Mouse (Mus musculus): ENCODE results near the gene Ciapin1. TPM values are rescaled to one million over a fixed set of nuclear protein-coding genes. Genes with fewer than 3 reads are reported as not detected.

Gene Ciapin1
- polyA plus RNA-seq, 1 experiment from 2014 or later, result 95.1 TPM

DNA sequence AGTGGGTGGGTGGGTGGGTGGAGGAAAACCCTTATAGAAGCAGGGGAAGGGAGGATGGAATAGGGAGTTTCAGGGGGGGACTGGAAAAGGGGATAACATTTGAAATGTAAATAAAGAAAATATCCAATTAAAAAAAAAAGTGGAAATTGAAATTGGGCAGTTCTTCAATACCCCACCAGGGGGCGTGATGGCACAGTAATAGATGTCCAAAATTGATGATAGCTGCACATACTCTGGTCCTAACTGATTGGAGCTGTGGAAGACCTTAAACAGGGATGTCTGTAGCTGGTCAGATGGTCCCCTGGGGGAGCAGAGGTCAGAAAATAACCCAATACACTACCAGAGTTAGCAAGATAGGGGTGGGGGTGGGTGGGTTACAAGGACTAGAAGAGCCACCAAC, 23.6 kb downstream of the Ciapin1 start:
- Histone ChIP-seq H3K9me3 (ENCODE audit: control insufficient read depth) (no peaks in the 10 kb centered on the region), H3K27ac (ENCODE audit: low read depth, low read length) (no peak overlapping the region), H3K36me3 (ENCODE audit: control insufficient read depth, insufficient read depth) (no peaks in the 10 kb centered on the region), H3K4me1 (replicated peaks; ENCODE audit: control insufficient read depth, insufficient read depth, low read length) (no peaks in the 10 kb centered on the region), H3K4me2 (replicated peaks; ENCODE audit: low read depth) (no peak overlapping the region), H3K9ac (ENCODE audit: low read depth, low read length) (no peak overlapping the region), H3K4me3 (ENCODE audit: low read depth, low read length) (no peak overlapping the region), H3K27me3 (replicated peaks; ENCODE audit: control insufficient read depth, insufficient read depth, low read length) (no peaks in the 10 kb centered on the region)
- no peak for ATAC-seq
- WGBS, result 0% methylated on average over 1 of the region's 1 CpGs
- peak; percentile 73 for TF ChIP-seq CTCF (IDR thresholded peaks at IDR 0.05; ENCODE audit: low read depth)

DNA sequence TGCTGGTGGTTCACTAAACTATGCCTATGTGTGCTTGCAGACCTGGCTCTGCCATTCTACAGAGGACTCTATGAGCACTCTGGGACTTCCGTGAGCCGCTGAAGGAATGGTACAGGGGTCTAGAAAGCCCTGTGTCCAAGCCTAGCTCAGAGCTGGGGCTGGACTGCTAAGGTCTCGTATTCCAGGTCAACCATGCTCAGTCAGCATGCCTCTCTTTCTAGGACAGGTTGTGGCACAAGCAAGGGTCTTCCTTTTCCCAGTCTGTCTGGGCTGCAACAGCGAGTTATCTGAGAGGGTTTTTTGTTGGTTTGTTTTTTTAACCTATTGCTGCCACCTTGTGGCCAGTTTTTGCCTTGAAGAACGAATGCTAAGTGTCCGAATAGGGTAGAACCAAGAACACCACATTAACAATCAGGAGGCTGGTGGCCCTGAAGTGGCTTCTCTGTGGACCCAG, 25.5 kb downstream of the Ciapin1 start:
- peak; percentile 28; the same call in 1 of the 2 replicates for ATAC-seq
- no peaks in the 10 kb centered on the region for H3K4me1 ChIP-seq (replicated peaks; ENCODE audit: control insufficient read depth, insufficient read depth, low read length)
- H3K9ac ChIP-seq (ENCODE audit: low read depth, low read length), result no peak overlapping the region
- H3K27me3 ChIP-seq (replicated peaks; ENCODE audit: control insufficient read depth, insufficient read depth, low read length), result no peaks in the 10 kb centered on the region
- peak; percentile 77 for TF ChIP-seq CTCF (IDR thresholded peaks at IDR 0.05; ENCODE audit: low read depth)
- no peak overlapping the region for H3K4me2 ChIP-seq (replicated peaks; ENCODE audit: low read depth)
- H3K9me3 ChIP-seq (ENCODE audit: control insufficient read depth), result no peaks in the 10 kb centered on the region
- H3K4me3 ChIP-seq (ENCODE audit: low read depth, low read length), result no peak overlapping the region
- 32% methylated on average over 6 of the region's 6 CpGs for WGBS
- H3K36me3 ChIP-seq (ENCODE audit: control insufficient read depth, insufficient read depth), result no peaks in the 10 kb centered on the region
- H3K27ac ChIP-seq (ENCODE audit: low read depth, low read length), result no peak overlapping the region

DNA sequence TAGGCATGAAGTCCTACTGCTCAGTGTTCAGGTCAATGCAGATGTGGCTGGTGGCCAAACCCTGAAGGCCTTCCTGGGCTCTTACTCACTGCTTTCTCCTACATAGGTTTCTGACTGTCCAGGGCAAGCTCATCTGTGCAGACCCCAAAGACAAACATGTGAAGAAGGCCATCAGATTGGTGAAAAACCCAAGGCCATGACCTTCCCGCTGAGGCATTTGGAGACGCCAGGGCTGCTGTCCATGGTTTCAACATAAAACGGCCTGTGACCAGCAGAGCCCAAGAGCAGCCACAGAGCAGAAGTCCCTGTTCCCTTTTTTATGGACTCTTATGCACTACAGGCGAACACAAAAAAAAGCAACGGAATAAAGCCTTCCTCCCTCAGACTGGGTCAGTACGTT, 26.5 kb downstream of the Ciapin1 start:
- TF ChIP-seq CTCF (IDR thresholded peaks at IDR 0.05; ENCODE audit: low read depth), result no peak
- no peak overlapping the region for H3K9ac ChIP-seq (ENCODE audit: low read depth, low read length)
- H3K36me3 ChIP-seq (ENCODE audit: control insufficient read depth, insufficient read depth), result no peaks in the 10 kb centered on the region
- H3K4me1 ChIP-seq (replicated peaks; ENCODE audit: control insufficient read depth, insufficient read depth, low read length), result no peaks in the 10 kb centered on the region
- H3K9me3 ChIP-seq (ENCODE audit: control insufficient read depth), result no peaks in the 10 kb centered on the region
- no peak overlapping the region for H3K4me3 ChIP-seq (ENCODE audit: low read depth, low read length)
- H3K27me3 ChIP-seq (replicated peaks; ENCODE audit: control insufficient read depth, insufficient read depth, low read length), result no peaks in the 10 kb centered on the region
- ATAC-seq, result no peak
- no peak overlapping the region for H3K4me2 ChIP-seq (replicated peaks; ENCODE audit: low read depth)
- H3K27ac ChIP-seq (ENCODE audit: low read depth, low read length), result no peak overlapping the region
- WGBS, result 73% methylated on average over 6 of the region's 6 CpGs

DNA sequence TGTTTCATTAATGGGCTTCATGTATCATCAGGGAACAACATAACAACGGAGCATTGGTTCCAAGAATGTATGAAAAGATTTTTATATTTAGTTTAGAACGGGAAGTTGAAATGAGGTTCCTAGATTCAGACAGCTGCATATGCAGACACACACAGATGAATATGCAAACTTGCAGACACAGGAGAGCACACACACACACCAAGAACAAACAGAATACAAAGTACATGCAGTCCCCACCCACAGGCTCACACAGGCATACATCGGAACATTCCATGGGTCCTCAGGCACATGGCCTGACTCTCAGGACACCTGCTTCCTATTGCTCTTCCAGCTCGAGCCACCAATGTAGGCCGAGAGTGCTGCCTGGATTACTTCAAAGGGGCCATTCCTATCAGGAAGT, 27.3 kb downstream of the Ciapin1 start:
- no peaks in the 10 kb centered on the region for H3K36me3 ChIP-seq (ENCODE audit: control insufficient read depth, insufficient read depth)

DNA sequence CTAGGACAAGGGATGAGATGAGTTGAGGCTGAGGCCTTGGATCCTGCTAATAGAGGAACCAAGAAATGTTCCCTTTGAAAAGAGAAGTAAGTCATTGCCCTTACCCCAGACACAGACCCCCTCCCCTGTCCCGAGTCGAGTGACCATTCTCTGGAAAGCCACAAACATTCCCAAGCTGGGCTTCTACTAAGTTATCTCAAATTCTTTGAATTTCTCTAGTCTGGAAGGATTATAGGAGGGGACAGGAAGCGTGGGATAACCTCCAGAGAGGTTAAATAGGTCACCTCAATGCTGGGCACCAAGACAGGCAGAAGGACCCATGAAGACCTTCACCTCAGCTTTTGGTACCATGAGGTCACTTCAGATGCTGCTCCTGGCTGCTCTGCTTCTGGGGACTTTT, 28.0 kb downstream of the Ciapin1 start, which contains the start of gene Ccl17:
Gene Ccl17 (plus strand): TSS at position 301 of the 400 bp plus-strand sequence.
- TF ChIP-seq CTCF (IDR thresholded peaks at IDR 0.05; ENCODE audit: low read depth), result no peak
- Histone ChIP-seq H3K9ac (ENCODE audit: low read depth, low read length) (no peak within 1 kb of the TSS), H3K9me3 (ENCODE audit: control insufficient read depth) (no peaks in the 10 kb centered on the region), H3K4me2 (replicated peaks; ENCODE audit: low read depth) (no peak within 1 kb of the TSS), H3K27ac (ENCODE audit: low read depth, low read length) (no peak within 1 kb of the TSS), H3K4me3 (ENCODE audit: low read depth, low read length) (no peak within 1 kb of the TSS), H3K27me3 (replicated peaks; ENCODE audit: control insufficient read depth, insufficient read depth, low read length) (no peaks in the 10 kb centered on the region), H3K36me3 (ENCODE audit: control insufficient read depth, insufficient read depth) (no peaks in the 10 kb centered on the region), H3K4me1 (replicated peaks; ENCODE audit: control insufficient read depth, insufficient read depth, low read length) (no peaks in the 10 kb centered on the region)
- 37% methylated on average over 3 of the region's 3 CpGs for WGBS
- no peak for ATAC-seq

More for the DNA sequence above, 27.3 kb downstream of the Ciapin1 start:
- no peak for ATAC-seq
- TF ChIP-seq CTCF (IDR thresholded peaks at IDR 0.05; ENCODE audit: low read depth), result no peak
- Histone ChIP-seq H3K27ac (ENCODE audit: low read depth, low read length) (no peak overlapping the region), H3K9ac (ENCODE audit: low read depth, low read length) (no peak overlapping the region), H3K27me3 (replicated peaks; ENCODE audit: control insufficient read depth, insufficient read depth, low read length) (no peaks in the 10 kb centered on the region), H3K4me3 (ENCODE audit: low read depth, low read length) (no peak overlapping the region), H3K9me3 (ENCODE audit: control insufficient read depth) (no peaks in the 10 kb centered on the region), H3K4me1 (replicated peaks; ENCODE audit: control insufficient read depth, insufficient read depth, low read length) (no peaks in the 10 kb centered on the region), H3K4me2 (replicated peaks; ENCODE audit: low read depth) (no peak overlapping the region)
- WGBS, result 64% methylated on average over 5 of the region's 5 CpGs

DNA sequence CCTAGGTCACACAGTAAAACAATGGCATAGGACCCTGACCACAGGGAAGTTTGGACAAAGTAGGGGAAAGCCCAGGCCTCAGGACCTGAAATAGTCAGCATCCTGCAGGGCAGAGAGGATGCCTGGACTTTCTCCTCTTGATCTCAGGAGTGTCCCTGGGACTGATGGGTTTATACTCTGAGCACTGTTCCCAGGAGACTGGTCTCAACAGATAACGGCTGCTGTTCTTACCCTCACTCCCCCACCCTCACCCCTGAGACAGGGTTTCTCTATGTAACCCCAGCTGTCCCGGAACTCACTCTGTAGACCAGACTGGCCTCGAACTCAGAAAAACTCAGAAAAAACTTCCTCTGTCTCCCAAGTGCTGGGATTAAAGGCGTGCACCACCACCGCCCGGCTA, 29.8 kb downstream of the Ciapin1 start:
- ATAC-seq, result no peak
- WGBS, result 82% methylated on average over 6 of the region's 6 CpGs
- TF ChIP-seq CTCF (IDR thresholded peaks at IDR 0.05; ENCODE audit: low read depth), result no peak

DNA sequence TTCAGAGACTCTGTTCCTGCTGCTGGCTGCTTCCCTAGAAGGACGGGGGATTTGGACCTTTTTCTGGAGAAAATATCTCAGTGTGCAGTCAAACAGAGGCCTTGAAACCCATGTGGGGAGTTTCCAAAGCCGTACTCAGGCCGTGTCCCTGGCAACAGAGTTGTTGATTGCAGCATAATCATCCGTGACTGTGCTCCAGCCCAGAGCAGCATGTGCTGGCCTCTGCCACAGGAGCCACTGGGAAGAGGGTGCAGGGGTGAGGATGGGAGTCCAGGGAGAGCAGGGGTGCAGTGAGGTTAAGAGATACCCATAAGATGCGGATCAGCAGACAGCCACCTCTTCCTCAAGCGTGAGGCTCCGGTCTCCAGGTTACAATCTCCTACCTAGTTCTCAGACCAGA, 30.7 kb downstream of the Ciapin1 start:
- no peaks in the 10 kb centered on the region for H3K4me1 ChIP-seq (replicated peaks; ENCODE audit: control insufficient read depth, insufficient read depth, low read length)
- no peak for ATAC-seq
- H3K27ac ChIP-seq (ENCODE audit: low read depth, low read length), result no peak overlapping the region
- H3K27me3 ChIP-seq (replicated peaks; ENCODE audit: control insufficient read depth, insufficient read depth, low read length), result no peaks in the 10 kb centered on the region
- H3K4me2 ChIP-seq (replicated peaks; ENCODE audit: low read depth), result no peak overlapping the region
- no peaks in the 10 kb centered on the region for H3K36me3 ChIP-seq (ENCODE audit: control insufficient read depth, insufficient read depth)
- no peak overlapping the region for H3K4me3 ChIP-seq (ENCODE audit: low read depth, low read length)
- WGBS, result 56% methylated on average over 7 of the region's 7 CpGs
- TF ChIP-seq CTCF (IDR thresholded peaks at IDR 0.05; ENCODE audit: low read depth), result no peak
- no peaks in the 10 kb centered on the region for H3K9me3 ChIP-seq (ENCODE audit: control insufficient read depth)
- H3K9ac ChIP-seq (ENCODE audit: low read depth, low read length), result no peak overlapping the region

More for the DNA sequence above, 29.8 kb downstream of the Ciapin1 start:
- Histone ChIP-seq H3K27me3 (replicated peaks; ENCODE audit: control insufficient read depth, insufficient read depth, low read length) (no peaks in the 10 kb centered on the region), H3K4me1 (replicated peaks; ENCODE audit: control insufficient read depth, insufficient read depth, low read length) (no peaks in the 10 kb centered on the region), H3K4me2 (replicated peaks; ENCODE audit: low read depth) (no peak overlapping the region), H3K27ac (ENCODE audit: low read depth, low read length) (no peak overlapping the region), H3K36me3 (ENCODE audit: control insufficient read depth, insufficient read depth) (no peaks in the 10 kb centered on the region), H3K4me3 (ENCODE audit: low read depth, low read length) (no peak overlapping the region), H3K9ac (ENCODE audit: low read depth, low read length) (no peak overlapping the region), H3K9me3 (ENCODE audit: control insufficient read depth) (no peaks in the 10 kb centered on the region)

All from intestine, postnatal 0 days (tissue).